Mouse (Mus musculus) stomach, postnatal 0 days (tissue): Measurements from ENCODE around the gene 2310057M21Rik.

Experiments used
- CTCF ChIP-seq: IDR thresholded peaks from 2 replicates; pipeline ENCODE4 v1.5.1; 2016; ENCODE audit warnings: antibody characterized with exemption, low read depth, mild to moderate bottlenecking, moderate library complexity
- EP300 ChIP-seq: optimal IDR thresholded peaks from 2 replicates; pipeline ENCODE3; 2016; ENCODE audit warnings: antibody characterized with exemption

DNA sequence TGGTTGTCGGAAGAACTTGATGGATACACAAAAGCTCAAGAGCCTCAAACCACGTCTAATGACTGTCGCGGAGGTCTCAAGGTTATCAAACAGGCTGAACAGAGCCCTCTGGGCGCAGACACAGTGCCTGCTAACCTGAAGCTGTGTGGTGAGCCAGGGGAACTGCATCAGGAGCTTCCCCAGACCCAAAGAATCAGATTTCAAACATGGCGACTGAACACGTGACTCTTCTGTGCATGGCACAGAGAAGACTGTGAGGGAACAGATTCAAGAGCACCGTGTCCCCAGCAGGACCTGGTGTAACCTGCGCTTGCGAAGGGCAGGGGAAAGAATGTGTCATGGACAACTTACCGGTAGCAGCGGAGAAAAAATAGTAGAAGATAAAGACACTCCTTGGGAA, 45.0 kb downstream of the 2310057M21Rik start:
- TF ChIP-seq CTCF (no peak), EP300 (no peak)
